Mouse (Mus musculus) retina, postnatal 1 day (tissue): ENCODE measurements around the gene Opn1sw.
"Not testable (repeated sequence)": the region's sequence is repeated elsewhere in the genome, so short reads cannot be mapped to it uniquely, and the experiment has no call there.

Experiments
- DNase-seq: peaks from one replicate; pipeline ENCODE4 v3.0.0-alpha.2; 2012

Gene Opn1sw

DNA sequence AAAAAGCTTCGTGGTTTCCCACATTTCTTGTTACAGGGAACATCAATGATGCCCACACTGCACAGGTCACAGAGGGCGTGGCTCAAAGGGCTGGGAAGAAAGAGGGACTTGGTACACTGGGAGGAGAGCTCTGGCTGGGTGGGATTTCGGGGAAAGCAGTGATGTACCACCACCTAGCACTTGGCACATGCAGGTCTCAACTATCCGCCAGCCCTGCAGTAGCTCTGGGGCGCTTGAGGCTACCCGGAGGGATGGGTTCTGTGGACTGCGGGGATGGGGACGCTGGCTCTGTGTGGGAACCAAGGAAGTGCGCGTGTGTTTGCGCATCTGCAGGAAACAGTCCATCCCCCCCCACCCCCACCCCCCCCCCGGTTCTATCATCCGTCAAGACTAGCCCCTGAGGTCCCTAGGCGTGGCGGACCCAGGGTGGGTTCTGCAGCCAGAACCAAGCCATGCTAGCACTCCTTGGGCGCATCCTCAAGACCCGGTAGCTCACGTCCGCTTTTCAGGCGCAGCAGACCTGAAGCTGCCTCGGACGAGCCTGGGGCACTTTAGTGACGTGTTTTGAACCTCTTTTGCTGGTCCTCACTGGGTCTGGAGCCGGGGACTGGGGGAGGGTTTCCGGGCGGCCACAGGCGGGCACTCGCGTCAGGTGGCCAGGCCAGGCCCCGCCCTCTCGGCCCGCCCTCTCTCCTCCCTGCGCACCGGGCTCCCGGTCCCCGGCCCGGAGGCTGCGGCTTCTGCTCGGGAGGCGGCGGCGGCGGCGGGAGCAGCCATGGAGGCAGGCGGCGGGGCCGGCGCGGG lies 7.8 kb upstream of the Opn1sw start, which contains the start of gene Ccdc136:
Gene Ccdc136 (plus strand): TSS at position 400 of the 804 bp plus-strand sequence.
- peak; percentile 84 for DNase-seq

DNA sequence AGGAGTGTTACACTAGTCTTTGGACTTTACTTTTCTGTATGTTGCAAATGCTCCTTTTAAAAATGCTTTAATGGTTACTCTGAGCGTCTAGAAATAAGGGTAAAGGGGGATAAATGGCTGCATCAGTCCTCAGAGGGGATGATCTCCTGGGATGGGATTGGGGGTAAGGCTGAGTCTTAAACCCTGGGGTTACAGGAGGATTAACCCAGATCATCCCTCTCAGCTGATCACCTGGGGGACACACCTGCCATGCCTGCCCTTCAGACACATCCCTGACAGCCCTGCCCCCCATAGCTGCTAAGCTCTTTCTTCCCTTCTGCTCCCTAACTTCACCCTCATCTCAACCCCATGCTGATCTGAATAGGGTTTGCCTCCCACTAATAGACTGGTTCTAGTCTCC lies 6.0 kb upstream of the Opn1sw start:
- DNase-seq = peak; percentile 76

DNA sequence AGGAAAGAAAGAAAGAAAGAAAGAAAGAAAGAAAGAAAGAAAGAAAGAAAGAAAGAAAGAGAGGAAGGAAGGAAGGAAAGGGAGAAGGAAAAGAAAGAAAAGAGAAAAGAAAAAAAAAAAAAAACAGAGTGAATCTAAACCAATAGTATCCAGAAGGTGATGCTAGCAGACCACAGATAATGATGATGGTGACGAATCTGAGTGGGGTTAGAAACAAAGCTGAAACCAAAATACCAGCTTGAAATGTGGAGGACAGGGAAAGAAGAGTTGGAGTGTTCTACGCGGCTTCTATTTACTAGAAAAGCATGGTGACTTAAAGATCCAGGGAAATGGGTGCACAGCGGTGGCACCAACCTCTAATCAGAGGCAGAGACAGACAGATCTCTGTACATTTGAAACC lies 3.5 kb upstream of the Opn1sw start:
- DNase-seq = no peak

DNA sequence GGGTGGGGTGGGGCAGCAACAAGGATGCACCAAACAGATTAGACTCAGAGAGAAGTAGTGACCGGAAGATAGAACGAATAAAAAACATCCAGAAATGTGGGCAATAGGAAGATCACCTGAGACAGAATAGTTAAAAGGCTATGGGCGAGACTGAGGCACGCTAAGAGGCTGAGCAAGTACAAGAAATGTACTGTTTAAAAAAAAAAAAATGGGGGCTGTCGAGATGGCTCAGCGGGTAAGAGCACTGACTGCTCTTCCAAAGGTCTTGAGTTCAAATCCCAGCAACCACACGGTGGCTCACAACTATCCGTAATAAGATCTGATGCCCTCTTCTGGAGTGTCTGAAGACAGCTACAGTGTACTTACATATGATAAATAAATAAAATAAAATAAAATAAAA lies 3.0 kb upstream of the Opn1sw start:
- DNase-seq = not testable (repeated sequence)

DNA sequence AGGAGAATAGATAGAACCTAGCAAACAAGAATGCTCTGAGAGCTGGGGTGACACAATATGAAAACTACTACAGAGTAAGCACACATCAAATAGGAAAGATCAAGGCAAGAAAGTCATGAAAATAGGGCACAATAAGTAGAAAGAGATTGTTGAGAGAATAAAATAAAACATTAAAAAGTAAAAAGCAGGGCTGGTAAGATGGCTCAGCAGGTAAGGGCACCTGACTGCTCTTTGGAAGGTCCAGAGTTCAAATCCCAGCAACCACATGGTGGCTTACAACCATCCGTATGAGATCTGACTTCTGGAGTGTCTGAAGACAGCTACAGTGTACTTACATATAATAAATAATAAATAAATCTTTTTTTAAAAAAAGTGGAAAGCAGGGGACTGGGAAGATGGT lies 2.2 kb upstream of the Opn1sw start:
- DNase-seq = not testable (repeated sequence)

DNA sequence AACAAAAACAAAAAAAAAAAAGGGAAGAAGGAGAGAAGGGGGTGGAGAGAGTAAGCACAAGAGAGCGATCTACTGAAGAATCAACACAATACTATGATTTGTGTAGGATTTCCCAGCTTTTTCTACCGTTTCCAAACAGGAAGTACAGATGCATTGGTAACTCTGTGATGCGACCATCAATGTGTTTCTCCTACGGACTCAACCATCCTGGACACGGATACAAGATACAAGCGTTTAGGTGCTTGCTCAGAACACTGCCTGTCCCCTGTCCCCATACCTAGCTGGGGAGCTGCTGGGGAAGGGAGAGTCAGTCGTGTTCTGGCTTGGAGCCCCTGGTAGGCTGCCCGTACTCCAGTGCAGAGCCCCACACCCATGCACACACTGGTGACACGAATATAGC lies 1.2 kb upstream of the Opn1sw start:
- DNase-seq = no peak

DNA sequence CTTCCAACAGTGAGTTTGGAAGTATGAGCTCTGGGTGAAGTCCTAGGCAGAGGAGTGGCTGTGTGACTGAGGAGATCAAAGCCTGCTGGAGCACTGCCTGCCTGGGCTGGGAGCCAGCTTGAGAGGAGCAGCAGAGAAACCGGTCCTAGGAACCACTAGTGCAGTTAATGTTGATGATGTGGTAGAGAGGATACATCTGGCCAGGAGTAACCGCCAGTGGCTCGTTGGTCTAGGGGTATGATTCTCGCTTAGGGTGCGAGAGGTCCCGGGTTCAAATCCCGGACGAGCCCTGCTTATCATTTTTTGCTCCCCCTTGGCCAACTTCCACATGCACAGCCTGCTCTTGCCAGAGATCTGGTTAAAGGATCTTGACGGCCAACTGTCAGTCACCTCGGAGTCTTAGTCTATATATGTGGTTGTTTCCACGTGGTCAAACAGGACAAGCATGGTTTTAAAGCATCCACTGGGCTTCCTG lies 375 bp upstream of the Opn1sw start:
- peak; percentile 16 for DNase-seq

DNA sequence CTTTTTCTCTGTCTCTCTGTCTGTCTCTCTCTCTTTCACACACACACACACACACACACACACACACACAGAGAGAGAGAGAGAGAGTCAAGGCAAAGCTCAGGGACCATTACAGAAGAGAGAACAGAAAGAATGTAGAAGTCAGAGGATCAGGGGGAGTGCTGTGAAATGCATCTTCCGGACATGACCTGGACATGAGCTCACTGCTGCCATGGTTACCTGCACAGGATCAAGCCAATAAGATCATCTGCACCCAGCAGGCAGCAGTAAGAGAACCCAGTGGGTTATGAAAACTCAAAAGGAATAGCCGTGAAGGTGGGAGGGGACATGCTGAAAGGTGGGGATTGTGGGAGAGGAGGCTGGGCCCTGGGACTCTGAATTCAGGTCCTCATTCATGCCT lies 5.8 kb downstream of the Opn1sw start:
- no peak for DNase-seq

DNA sequence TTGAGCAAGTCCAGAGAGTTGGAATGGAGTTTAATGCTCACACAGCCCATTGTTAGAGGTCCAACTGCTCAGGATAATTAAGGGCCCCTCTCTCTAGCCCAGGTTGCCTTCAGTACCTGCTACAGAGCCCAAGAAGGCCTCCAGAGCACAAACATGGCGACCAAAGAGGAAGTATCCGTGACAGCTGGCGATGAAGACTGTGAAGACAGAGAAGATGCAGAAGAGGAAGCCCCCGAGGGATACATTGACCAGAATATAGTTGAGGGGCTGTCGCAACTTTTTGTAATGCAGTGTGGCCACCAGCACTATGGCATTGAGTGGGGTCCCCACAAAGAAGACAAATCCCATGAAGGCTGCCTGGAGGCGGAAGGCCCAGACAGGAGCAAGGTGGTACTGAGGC lies 8.3 kb downstream of the Opn1sw start:
- DNase-seq = no peak

DNA sequence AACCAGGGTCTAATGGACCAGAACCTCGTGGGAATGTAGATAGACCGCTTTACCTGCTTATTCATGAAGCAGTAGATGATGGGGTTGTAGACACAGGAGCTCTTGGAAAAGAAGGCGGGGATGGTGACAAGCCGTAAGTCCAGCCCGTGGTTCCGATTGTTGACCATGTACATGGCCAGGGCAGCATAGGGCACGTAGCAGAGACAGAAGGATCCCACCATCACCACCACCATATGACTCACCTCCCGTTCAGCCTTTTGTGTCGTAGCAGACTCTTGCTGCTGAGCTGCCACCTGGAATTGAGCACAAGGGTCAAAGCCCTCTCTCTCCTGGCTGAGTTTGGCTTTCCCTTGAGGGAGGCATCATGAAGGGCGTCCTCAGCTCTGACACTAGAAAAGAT lies 9.6 kb downstream of the Opn1sw start:
- no peak for DNase-seq

DNA sequence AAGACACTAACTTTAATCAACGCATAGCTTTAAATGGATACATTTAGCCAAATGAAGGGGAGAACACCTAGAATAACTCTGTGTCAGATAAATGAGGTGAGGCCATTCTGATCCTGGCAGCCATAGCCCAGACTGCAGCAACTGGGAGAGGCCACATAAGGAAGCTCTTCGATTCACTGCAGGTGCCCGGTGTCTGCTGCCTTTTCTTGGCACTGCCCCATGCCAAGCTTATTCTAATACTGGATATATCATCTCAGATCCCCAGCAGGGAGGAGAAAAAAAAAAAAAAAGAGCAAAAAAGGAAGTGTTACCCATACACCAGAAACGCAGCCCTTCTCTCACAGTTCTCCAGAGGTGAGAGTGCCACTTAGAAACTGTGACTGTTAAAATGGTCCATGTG lies 10.9 kb downstream of the Opn1sw start:
- no peak for DNase-seq

DNA sequence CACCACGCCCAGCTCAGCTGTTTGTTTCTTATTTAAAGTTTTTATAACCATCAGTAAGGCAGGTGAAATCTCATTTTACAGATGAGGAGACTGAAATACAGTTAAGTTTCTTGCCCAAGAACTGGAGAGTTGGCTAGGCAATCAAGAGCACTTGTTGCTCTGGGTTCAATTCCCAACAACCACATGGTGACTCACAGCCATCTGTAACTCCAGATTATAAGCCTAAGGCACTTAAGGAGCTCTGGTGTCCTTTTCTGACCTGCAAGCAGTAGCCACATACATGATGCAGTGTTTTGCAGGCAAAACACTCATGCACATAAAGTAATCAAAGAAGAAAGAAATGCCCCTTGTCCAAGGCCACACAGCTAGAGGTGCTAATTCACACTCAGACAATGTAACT lies 23.0 kb downstream of the Opn1sw start:
- no peak for DNase-seq

DNA sequence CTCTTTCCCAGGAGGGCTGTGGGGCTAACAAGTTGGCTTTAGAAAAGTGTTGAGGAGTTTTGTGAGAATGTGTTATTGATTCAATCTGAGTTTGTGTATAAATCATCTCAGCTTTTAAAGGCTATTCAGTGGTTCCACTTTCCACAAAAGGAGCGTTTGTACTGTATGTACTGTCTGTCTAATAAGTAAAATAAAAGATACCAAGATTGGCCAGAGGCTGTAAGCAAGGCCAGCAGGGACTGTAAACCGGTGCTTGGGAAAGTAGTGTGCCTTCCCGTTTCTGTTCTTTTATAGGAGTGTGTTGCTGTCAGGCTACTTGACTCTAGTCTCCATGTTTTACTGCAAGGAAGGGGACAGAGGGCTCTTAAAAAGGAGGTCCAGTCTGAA lies 25.1 kb downstream of the Opn1sw start:
- no peak for DNase-seq

DNA sequence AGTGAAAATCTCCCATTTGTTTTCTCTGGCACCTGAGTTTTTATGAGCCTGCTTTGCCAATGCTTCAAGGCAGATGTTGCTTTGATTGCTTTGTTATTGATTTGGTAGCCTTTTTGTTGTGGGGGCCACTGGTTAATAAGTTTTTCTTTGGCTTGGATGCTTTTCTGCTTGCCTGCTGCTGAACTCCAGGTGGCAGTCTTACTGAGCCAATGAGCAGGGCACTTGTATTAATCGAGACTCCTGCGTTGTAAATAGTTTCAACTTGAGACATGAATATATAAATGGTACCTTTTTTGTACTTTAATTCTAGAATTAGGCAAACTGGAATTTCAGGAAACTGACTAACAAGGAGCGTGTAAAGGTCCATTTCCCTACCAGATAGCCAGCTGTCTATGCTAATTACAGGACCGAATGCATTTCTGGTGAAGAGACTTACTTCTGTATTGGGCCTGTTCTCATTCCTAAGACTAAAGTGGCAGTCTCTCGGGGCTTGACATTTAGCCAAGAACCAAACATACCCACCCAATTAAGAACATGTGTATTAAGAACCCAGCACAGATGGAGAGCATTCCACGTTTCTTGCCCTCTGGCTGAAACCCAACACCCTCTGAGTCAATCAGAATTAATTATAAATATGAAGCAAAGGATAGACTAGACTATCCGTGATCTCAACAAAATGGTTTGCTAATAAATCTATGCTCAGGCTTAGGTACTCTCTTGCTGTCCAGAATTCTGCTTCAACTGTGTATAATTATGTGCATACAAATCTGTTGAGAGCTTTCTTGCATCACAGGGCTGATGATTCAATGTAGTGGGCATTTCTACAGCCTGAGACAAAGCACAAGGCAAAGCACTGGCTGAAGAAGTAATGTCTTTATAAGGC lies 25.8 kb downstream of the Opn1sw start:
- no peak for DNase-seq

DNA sequence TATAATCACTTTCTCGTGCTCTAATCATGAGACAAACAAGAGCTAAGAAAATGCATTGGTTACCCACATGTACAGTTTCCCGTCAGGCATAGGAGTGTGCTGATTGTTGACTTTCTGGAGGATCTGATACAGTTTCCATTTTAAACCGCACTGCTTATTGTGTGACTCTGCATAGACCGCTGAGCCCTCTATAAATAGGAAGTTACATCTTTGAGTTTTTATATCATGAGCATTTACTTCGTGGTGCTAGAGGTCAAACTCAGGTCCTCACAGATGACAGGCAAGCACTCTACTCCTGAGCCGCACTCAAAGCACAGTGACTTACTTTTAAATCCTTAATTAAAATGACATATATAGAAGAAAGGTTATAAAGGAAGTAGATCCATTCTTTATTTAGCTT lies 28.1 kb downstream of the Opn1sw start:
- no peak for DNase-seq

DNA sequence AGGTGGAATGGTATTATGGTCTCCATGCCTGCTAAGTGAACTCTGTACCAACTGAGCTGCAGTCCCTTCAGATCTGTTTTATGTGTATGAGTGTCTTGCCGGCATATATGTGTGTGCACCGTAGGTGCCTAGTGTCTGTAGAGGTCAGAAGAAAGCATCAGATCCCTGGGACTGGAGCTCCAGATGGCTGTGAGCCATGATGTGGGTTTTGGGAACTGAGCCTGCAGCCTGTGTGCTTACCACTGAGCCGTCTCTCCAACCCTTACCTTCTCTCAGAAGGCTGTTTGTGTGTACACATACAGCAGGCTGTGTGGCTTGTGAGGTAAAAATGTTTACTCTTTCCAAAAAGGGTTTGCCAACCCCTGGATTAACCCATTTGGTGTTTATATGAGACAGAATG lies 28.9 kb downstream of the Opn1sw start:
- no peak for DNase-seq

DNA sequence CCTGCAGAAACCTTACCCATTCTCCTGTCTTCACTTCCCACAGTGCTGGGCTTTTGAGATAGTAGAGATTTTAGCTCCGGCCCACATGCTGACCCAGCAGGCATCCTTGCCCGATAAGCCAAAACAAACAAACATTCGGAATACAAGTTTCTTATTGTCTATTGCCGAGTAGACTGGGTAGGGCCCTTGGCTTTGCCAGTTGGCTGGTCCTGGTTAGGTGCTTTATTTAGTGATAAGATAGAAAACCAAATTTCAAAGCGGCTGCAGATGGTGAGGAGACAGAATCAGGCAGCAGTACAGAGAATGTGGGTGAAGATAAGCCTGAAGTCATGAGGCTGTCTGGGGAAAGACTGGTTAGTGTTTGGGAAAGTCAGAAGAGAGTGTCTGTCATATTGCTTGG lies 35.5 kb downstream of the Opn1sw start:
- no peak for DNase-seq

DNA sequence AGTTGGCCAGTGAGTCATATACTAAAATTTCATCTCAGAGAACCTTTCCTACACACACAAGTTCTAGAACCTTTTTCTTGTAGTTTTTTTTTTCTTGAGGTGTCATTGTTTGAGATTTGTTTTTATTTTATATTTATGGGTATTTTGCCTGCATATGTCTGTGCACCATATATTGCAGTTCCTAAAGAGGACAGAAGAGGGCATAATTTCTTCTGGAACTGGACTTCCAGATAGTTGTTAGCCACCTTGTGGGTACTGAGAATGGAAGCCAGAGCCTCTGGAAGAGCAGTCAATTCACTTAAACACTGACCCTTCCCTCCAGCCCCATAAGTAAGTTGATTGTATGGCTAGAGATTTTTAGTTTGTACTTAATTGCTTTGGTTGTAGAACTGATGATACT lies 36.7 kb downstream of the Opn1sw start:
- peak; percentile 16 for DNase-seq

DNA sequence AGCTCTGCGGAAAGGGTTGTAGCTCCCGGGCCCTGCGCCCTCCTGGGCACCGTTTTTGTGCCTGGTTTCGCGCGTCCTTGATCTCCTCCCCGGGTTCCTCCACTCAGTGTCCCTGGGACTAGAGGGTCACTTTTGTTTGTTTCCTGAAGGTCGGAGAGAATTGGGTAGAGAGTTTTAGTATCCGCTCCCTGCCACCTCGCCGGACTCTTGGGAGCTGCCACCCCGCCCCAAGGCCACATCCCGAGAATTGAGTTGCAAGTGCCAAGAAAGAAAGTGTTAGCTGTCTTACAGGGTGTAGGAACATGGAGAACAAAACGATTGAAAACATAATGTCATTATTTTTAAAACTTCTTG lies 39.9 kb downstream of the Opn1sw start:
- no peak for DNase-seq

DNA sequence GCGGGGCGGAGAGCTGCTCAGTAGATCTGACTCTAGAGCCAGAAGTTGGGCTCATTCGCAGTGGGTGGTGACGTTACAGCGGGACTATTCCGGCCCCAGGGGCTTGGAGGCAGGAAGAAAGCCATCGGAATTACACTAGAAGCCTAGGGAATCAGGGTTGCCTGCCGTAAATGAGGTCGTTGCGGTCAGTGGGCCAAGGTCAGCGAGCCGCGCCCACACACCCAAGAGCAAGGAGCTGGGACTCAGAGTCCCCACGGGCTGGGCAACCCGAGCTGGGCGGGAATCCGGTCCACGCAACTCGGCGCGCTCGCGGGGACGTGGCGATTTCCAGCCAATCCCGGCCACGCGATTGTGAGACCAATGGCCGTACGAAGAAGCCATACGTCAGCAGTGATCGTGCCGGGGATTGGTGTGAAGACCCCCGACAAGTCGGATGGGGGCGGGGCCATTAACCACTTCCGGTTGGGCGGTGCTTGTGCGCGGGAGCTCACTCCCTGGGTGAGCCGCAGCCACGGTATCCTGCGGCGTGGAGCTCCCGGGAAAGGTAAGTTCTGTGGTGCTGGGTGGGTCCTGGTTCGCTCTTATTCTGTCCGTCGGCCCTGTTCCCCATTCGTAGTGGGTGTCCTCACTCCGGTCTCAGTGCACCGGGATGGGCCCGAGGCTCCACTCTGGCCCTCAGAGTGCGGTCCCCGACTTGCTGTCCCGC lies 40.5 kb downstream of the Opn1sw start, which contains the start of gene Calu:
Gene Calu (plus strand): TSS at position 405 of the 706 bp plus-strand sequence.
- peak; percentile 99 for DNase-seq

DNA sequence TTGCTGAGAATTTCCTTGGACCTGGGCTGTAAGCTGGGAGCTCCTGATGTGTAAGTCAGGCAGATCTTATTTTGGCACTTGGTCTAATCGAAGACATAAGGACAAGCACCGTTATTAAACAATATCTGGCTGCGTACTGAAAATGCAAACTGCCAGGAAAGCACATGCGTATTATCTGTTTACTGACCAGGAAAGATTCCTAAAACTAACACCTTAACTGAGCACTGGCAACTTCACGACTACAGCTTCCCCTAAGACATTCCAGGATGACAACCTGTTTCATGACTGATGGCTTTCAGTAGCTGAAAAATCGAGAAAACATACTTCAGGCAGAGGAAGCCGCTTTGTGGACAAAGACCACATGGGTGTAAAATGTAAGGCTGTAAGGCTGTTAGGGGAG lies 41.1 kb downstream of the Opn1sw start:
- DNase-seq = no peak

DNA sequence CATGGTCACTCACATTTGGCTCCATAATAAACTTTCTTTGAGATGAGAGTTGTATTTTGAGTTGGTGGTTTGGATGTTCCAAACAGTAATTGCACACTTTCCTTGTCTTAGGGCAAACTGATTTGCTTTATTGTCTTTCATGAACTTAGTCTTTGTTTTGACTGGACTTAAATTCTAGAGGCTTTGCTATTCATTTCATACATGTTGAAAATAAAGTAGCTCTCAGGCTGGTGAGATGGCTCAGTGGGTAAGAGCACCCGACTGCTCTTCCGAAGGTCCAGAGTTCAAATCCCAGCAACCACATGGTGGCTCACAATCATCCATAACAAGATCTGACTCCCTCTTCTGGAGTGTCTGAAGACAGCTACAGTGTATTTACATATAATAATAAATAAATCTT lies 41.8 kb downstream of the Opn1sw start:
- not testable (repeated sequence) for DNase-seq

DNA sequence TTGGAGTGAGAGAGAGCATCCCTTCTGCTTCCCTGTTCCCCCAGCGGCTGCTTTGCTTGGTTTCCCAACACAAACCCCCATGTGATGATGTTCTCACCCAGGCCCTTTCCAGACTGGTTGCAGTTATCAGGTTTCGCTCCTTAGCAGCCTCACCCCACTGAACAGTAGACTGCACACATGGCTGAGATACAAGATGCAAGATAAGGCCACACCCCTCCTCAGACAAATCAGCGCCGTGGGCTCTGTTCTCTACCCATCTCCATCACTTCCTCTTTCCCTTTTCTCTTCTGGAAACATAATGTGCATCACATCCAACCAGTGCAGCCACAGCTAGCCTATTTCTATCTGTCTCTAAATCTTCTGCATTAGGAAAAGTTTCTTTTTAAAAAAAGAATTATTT lies 58.8 kb downstream of the Opn1sw start:
- DNase-seq = no peak
